Mouse (Mus musculus): ENCODE results near the gene Fbxl17.

GRCm38 (mm10) chr17:63122427-63122826, 377.4 kb downstream of the Fbxl17 start:
- TF ChIP-seq CTCF (IDR thresholded peaks at IDR 0.05; ENCODE audit: low read depth, low read length) (no peak), GATA1 (IDR thresholded peaks at IDR 0.05; ENCODE audit: borderline replicate concordance, low read length) (no peak), TAL1 (conservative IDR thresholded peaks at IDR 0.05; ENCODE audit: low read depth, low read length) (no peak), POLR2AphosphoS5 (IDR thresholded peaks at IDR 0.05; ENCODE audit: insufficient replicate concordance, low read depth, low read length) (no peak)
